Mouse (Mus musculus): ENCODE data around the gene Ankmy2. TPM values are rescaled to one million over a fixed set of nuclear protein-coding genes. Genes with fewer than 3 reads are reported as not detected.

Gene Ankmy2
- total RNA-seq, 1 experiment from 2014 or later, result 28.4 TPM

Other genes starting within 250 kb of the Ankmy2 start
- gene Agr3, start 231.5 kb upstream of the Ankmy2 start, total RNA-seq (2021), result not detected in 2 replicates
- gene Agr2, start 164.2 kb upstream of the Ankmy2 start, total RNA-seq (2021), result not detected in 2 replicates
- gene Tspan13, start 114.6 kb upstream of the Ankmy2 start, total RNA-seq (2021), result 27.2 and 36.1 TPM in 2 replicates
- 33.4 and 43.9 TPM in 2 replicates for gene Bzw2, start 966 bp downstream of the Ankmy2 start, total RNA-seq (2021)
- not detected in 2 replicates for gene Lrrc72, start 96.3 kb downstream of the Ankmy2 start, total RNA-seq (2021)
- gene Sostdc1, start 157.0 kb downstream of the Ankmy2 start, total RNA-seq (2021), result 1.9 and 2.2 TPM in 2 replicates
- 6.2 and 7.4 TPM in 2 replicates for gene Ispd, start 224.3 kb downstream of the Ankmy2 start, total RNA-seq (2021)
- 1.1 and 2.3 TPM in 2 replicates for gene D630036H23Rik, start 225.1 kb downstream of the Ankmy2 start, total RNA-seq (2021)

Data from adrenal gland, postnatal 14 days (tissue).